In the genomic region with DNA sequence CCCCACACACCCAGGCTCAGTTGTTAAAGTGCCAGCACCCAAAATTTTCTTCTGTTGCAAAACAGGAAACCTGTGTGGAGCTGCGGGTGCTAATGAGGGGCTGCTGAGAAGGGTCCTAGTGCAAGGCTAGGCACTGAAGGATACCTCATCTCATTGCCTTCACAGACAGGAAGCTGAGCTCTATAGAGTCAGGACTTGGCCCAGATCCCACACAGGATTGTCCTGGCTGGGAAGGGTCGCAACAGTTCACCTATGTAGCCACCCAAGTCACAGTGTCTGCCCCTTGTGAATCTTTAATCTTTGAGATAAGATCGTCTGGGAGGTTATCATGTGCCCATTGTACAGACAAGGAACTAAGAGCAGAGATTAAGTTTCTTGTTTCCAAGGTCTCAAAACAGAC, we compare ENCODE assay signal across 22 mouse cellular contexts.
DNase-seq lines count a peak whose midpoint lies in the region; ATAC-seq lines count a peak whose summit lies in the region.
"Had no signal": no experiment of that assay in that cellular context is flagged by ENCODE, and none has a peak within 500 bp of the region (broad histone marks: within the 10 kb centered on the region; RNA-seq: fewer than 3 reads in every experiment).

No protein-coding gene starts in this region.

- peak; percentile 13 for ATAC-seq in activated CD4-positive, CD25-positive, alpha-beta regulatory T cell, adult 4 months
- ATAC-seq: forebrain, postnatal 0 days; liver, embryonic 12.5 days; midbrain, embryonic 16.5 days; Patski had no signal

- DNase-seq in thymus, postnatal 25 days = peak; percentile 11
- DNase-seq in thymus, postnatal 4 days = no peak
- peak; percentile 43 for DNase-seq in naive thymus-derived CD4-positive, alpha-beta T cell, adult 2 months (ENCODE audit: low read depth)
- no peak for DNase-seq in layer of hippocampus, postnatal 36 days
- no peak for DNase-seq in c-Kit-positive CD71-positive TER-119-positive erythroid progenitor cells, embryonic 14.5 days (ENCODE audit: low spot score)
- DNase-seq in cerebellum, adult 18-20 months = no peak
- DNase-seq: adrenal gland, postnatal 25 days; cerebellum, adult 2 months; cerebellum, postnatal 25 days; forebrain, postnatal 0 days; heart, adult 11 months; heart, postnatal 4 days; kidney, adult 2 months; kidney, postnatal 36 days; lung, adult 2 months; lung, postnatal 10 days; right cerebral cortex, postnatal 14 days; thymus, adult 2 months had no signal

Comparison
In these comparisons a context has a peak if more than half of its experiments do, and no peak if none do; other contexts are left out.
1. DNase-seq: peak in thymus, postnatal 25 days (single experiment) and naive thymus-derived CD4-positive, alpha-beta T cell, adult 2 months (single experiment); none in thymus, postnatal 4 days (single experiment), layer of hippocampus, postnatal 36 days (0 of 2), c-Kit-positive CD71-positive TER-119-positive erythroid progenitor cells, embryonic 14.5 days (single experiment) and cerebellum, adult 18-20 months (0 of 2).